Mouse (Mus musculus) liver, adult 10 weeks (tissue): ENCODE data around the gene Pdzd11. TPM values are rescaled to one million over a fixed set of nuclear protein-coding genes. Genes with fewer than 3 reads are reported as not detected.

ENCODE experiments used
- polyA plus RNA-seq: library from polyadenylated mRNA; stranded (reverse); fragments of 350-450 nt; fragmentation: Illumina TruSeq; extraction: RNeasy Lipid Tissue Mini Kit (QIAGEN cat#74804); gene quantifications from one replicate; pipeline ENCODE4 v1.2.3, GENCODE M21; 2014; ENCODE audit warnings: low read depth, low replicate concordance

The Pdzd11 gene
- polyA plus RNA-seq, result 36.3 TPM

DNA sequence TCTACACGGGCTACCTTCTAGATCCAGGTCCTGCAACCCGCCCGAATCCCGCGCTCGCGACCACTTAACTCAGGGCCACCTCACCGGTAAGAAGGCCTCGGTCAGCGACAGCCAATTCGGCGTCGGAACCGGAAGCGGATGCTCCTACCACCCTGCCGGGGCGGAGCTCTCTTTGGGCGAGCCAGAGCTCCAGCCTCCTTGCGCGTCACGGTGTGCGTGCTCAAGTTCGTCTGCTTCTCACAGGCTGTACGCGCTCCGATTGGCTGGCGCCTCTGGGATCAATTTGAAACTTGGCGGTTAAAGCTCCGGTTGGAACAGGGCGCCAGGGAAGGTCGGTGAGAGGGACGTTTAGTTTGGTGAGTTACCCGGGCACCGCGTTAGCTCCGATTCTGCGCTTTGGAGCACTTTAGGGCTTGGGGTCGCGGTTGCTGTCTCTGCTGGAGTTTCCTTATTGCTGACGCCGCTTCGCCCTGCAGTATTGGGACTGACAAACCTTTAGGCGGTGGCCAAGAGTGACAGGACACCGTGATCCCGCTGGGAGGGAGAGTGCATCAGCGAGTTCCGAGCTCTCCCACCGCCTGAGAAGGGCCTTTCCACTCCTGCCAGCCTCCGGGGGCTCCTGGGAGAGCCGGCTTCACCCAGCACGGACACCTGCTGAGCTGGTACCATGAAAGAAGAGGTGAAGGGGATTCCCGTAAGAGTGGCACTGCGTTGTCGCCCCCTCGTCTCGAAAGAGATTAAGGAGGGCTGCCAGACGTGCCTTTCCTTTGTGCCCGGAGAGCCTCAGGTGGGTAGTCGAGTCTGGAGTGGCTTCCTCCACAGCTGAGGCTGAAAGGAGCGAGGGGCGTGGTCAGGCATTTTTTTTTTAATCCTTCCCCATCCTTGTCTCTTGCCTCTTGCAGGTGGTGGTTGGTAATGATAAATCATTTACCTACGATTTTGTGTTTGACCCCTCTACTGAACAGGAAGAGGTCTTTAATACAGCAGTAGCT is at the start of gene Pdzd11:
Gene Pdzd11 (minus strand): TSS at position 767 of the 992 bp plus-strand sequence.

DNA sequence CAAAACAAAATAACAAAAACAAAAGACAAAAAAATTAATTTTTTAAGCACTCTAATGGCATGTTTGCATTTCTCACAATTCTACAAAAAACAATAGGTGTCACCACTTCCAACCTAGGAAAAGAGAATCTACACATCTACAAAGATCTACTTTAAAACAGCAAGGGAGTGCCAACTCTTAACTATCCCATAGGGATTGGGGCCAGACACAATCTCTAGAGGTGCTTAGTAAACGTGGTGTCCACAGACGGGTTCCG is 894 bp downstream of the Pdzd11 start, which contains the start of gene Kif4:
Gene Kif4 (plus strand): TSS at position 192 of the 256 bp plus-strand sequence.

DNA sequence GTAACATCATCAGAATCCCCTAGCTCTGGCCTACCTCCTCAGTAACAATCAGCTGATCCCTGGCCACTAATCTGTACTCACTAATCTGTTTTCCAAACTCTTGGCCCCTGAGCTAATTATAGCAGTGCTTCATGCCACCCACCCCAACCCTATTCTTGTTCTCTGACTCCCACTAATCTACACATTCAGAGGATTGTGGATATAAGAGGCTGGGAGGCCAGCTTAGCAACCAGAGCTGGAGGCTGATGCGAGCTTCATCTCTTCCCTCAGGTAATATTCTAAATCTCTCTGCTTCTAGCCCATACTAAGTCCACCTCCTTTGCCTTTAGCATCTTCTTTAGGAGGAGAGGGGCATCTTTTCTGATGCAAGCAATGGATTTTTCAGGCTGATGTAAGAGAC is 21.1 kb downstream of the Pdzd11 start, which contains the start of gene Arr3:
Gene Arr3 (plus strand): TSS at position 184 of the 400 bp plus-strand sequence.

DNA sequence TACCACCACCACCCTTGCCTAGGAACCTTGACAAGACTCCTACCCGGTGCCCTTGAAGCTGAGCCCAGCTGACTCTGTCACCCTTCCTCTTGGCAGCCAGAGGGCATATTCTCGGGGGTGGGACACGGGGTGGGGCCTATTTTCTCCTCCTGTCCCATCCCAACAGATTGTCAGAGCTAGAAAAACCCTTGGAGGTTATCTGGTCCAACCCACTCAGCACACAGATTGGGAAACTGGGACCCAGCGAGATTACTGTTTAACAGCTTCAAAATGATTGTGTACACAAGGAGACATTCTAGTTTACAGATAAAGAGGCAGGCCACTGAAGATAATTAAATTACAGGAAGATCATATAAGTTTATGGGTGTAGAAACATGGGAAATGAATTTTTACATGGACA is 31.6 kb downstream of the Pdzd11 start, which contains the start of gene P2ry4:
Gene P2ry4 (minus strand): TSS at position 79 of the 400 bp plus-strand sequence.

Other genes with a start within 250 kb of the Pdzd11 start
- not detected for gene Otud6a, start 197.6 kb downstream of the Pdzd11 start, polyA plus RNA-seq
- gene Awat2, start 183.9 kb downstream of the Pdzd11 start, polyA plus RNA-seq, result 0.58 TPM
- gene Igbp1, start 132.3 kb downstream of the Pdzd11 start, polyA plus RNA-seq, result 59.4 TPM
- gene Dgat2l6, start 101.7 kb downstream of the Pdzd11 start, polyA plus RNA-seq, result not detected
- gene Awat1, start 54.3 kb downstream of the Pdzd11 start, polyA plus RNA-seq, result not detected
- 7.3 TPM for gene P2ry4, start 31.7 kb downstream of the Pdzd11 start, polyA plus RNA-seq
- gene Arr3, start 21.1 kb downstream of the Pdzd11 start, polyA plus RNA-seq, result not detected
- gene Kif4, start 831 bp downstream of the Pdzd11 start, polyA plus RNA-seq, result 0.11 TPM
- gene Gdpd2, start 103.3 kb upstream of the Pdzd11 start, polyA plus RNA-seq, result not detected
- gene Dlg3, start 141.2 kb upstream of the Pdzd11 start, polyA plus RNA-seq, result 15.3 TPM